Mouse (Mus musculus) MEL (cell line): ENCODE results near the gene Ddb2.

ENCODE experiments used
- CHD1 ChIP-seq: IDR thresholded peaks from 2 replicates; pipeline ENCODE4 v1.6.1; 2012; ENCODE audit warnings: low read depth, mild to moderate bottlenecking, inconsistent platforms, low read length, improper control_type of control experiment
- CHD2 ChIP-seq: IDR thresholded peaks from 2 replicates; pipeline ENCODE4 v1.6.1; 2011; ENCODE audit warnings: low read length, improper control_type of control experiment
- CTCF ChIP-seq, 3 experiments: IDR thresholded peaks in 2 of 3; conservative IDR thresholded peaks in 1 of 3; 2 replicates each; pipeline ENCODE4 v1.5.1; 2011 to 2012; ENCODE audit warnings: low read length in 3 of 3, low read depth in 2 of 3, mild to moderate bottlenecking in 2 of 3, improper control_type of control experiment in 1 of 3, inconsistent platforms in 1 of 3, mixed read lengths in 1 of 3, moderate library complexity in 1 of 3; ENCODE audit not compliant: control insufficient read depth in 1 of 3, insufficient read depth in 1 of 3, poor library complexity in 1 of 3, severe bottlenecking in 1 of 3
- EP300 ChIP-seq, 2 experiments: IDR thresholded peaks; 2 replicates each; pipeline ENCODE4 v1.6.1; 2011; ENCODE audit warnings: improper control_type of control experiment in 2 of 2, low read length in 2 of 2, low read depth in 1 of 2, mild to moderate bottlenecking in 1 of 2
- MAFK ChIP-seq: IDR thresholded peaks from 2 replicates; pipeline ENCODE4 v1.6.1; 2011; ENCODE audit warnings: low read depth, mild to moderate bottlenecking, low read length, improper control_type of control experiment, borderline replicate concordance
- MAX ChIP-seq: IDR thresholded peaks from 2 replicates; pipeline ENCODE4 v1.6.1; 2011; ENCODE audit warnings: low read length, improper control_type of control experiment
- MXI1 ChIP-seq: IDR thresholded peaks from 2 replicates; pipeline ENCODE4 v1.6.1; 2011; ENCODE audit warnings: mild to moderate bottlenecking, low read depth, low read length, improper control_type of control experiment
- NELFE ChIP-seq: IDR thresholded peaks from 2 replicates; pipeline ENCODE4 v1.6.1; 2011; ENCODE audit warnings: low read depth, low read length, improper control_type of control experiment
- USF1 ChIP-seq: IDR thresholded peaks from 2 replicates; pipeline ENCODE4 v1.6.1; 2014; ENCODE audit warnings: low read depth, mild to moderate bottlenecking, inconsistent platforms, low read length, improper control_type of control experiment, moderate library complexity

DNA sequence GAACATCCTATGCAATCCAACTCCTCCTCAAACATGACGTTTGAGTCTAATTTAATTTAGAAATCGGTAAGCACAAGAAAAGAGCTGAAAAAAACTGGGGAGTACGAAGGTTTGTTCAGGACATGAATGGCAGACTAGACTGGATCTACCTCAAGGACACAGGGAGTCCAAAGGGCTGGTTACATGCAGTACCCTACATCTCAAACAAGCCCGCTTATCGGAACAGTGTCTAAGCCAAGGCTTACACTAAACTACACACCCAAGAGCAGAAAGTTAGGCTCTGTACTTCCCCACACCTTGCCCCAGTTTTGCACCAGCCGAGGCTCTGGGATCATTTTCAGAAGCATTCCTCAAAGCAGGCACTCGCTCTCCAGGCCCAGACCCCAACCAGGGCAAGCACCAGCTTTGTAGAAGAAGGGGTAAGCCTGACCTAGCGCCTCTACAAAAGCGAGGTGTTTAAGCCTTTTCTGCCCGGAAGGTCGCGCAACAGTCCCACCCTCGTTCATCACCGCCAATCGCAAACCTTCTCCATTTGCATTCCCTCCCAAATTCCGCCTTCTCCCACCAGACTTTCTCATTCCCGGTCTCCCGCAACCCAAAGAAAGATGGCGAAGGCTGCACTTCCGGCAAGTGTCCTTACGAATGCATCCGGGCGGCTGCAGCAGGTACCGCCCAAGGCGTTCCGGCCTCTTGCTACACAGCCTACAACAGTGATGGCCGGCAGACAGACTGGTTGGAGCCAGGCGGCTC, 34.4 kb downstream of the Ddb2 start, which contains the start of the genes Nr1h3 and Acp2:
- TF ChIP-seq NELFE (peak; percentile 79), CTCF (IDR thresholded peaks at IDR 0.05 in 2 of 3, conservative IDR thresholded peaks at IDR 0.05 in 1 of 3; ENCODE audit: control insufficient read depth in 1 of 3, insufficient read depth in 1 of 3, low read depth in 2 of 3, low read length in 3 of 3, poor library complexity in 1 of 3, severe bottlenecking in 1 of 3) (no peak), EP300 (IDR thresholded peaks at IDR 0.05; ENCODE audit: low read depth in 1 of 2, low read length in 2 of 2) (0 out of 4 replicates have a peak, but pooled peaks of 1 of the 2 experiments have one; percentile 38), CHD1 (0 out of 2 replicates have a peak, but pooled peaks have one; percentile 42), MXI1 (peak; percentile 81), CHD2 (no peak), USF1 (peak; percentile 28; the same call in 1 of the 2 replicates), MAX (peak; percentile 66), MAFK (no peak)
